8 mouse cellular contexts compared by ENCODE assay signal in the genomic region with DNA sequence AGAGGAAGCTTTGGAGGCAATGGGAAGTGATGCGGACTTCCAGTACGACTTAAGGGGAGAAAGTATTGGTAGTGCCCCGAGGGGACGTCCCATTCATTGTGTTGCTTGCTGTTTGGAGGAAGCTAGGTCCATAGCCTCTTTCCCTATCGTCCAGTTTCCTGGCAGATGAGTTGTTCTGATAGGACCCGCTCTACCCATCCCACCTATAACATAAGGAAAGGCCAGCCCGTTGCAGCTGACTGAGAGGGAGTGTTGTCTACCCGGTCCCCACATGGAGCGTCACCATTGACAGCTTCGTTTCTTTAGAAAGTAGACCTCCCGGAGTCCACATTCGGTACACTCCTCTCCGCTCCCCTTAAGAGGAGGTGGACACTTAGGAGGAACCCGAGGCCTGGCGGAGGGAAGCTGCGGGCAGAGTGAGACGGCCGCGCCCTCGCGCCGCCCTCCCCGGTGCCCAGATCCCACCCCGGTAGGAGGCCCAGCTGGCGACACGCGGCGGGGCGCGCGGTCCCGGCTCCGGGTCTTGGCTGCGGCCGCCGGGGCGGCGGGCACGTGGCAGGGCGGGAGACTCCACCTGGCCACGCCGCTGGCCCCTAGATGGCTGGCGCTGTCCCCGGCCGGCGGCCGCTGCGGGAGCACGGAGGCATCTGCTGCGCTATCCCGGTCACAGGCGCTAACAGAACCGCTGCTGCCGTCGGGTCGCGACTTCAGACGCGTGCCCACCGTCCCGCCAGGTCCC.
DNase-seq lines count a peak whose midpoint lies in the region; ATAC-seq and TF ChIP-seq lines count a peak whose summit lies in the region.

No protein-coding gene starts in this region.

- no peak for TF ChIP-seq EP300 in ES-Bruce4 (IDR thresholded peaks at IDR 0.05; ENCODE audit: insufficient read depth, low read depth, low read length)

- DNase-seq in adrenal gland, postnatal 10 days: peak; percentile 90
- peak; percentile 23 for DNase-seq in forebrain, embryonic 10.5 days (ENCODE audit: extremely low spot score, low spot score)
- DNase-seq in kidney, postnatal 10 days: peak; percentile 87
- DNase-seq in lung, postnatal 25 days (ENCODE audit: low spot score): peak; percentile 85
- DNase-seq in ovary, postnatal 36 days (ENCODE audit: low spot score): peak; percentile 85
- peak; percentile 83 for DNase-seq in urinary bladder, postnatal 14 days (ENCODE audit: low spot score)

- no peaks in the 10 kb centered on the region for H3K9me3 ChIP-seq in ES-Bruce4 (replicated peaks; ENCODE audit: control insufficient read depth, insufficient read depth, low read length, poor library complexity, severe bottlenecking)
- H3K9me3 ChIP-seq in forebrain, embryonic 10.5 days: peaks cover 4% of the 10 kb centered on the region; the same call in 1 of the 2 replicates
- no peaks in the 10 kb centered on the region for H3K9me3 ChIP-seq in heart, embryonic 16.5 days (replicated peaks; ENCODE audit: control insufficient read depth, low read length)

- H3K27me3 ChIP-seq in ES-Bruce4 (ENCODE audit: control insufficient read depth, insufficient read depth, low read length, poor library complexity, severe bottlenecking): no peaks in the 10 kb centered on the region
- peaks cover 33% of the 10 kb centered on the region for H3K27me3 ChIP-seq in forebrain, embryonic 10.5 days (ENCODE audit: poor library complexity, severe bottlenecking)
- H3K27me3 ChIP-seq in heart, embryonic 16.5 days (ENCODE audit: control insufficient read depth, insufficient read depth, low read length): no peaks in the 10 kb centered on the region; the same call in 1 of the 2 replicates

- ATAC-seq in heart, embryonic 16.5 days (replicated peaks; ENCODE audit: extremely low read depth, insufficient read depth, low FRiP score): peak; percentile 76

- no peak for TF ChIP-seq CTCF in ES-Bruce4 (IDR thresholded peaks at IDR 0.05; ENCODE audit: low read depth, low read length)

- WGBS in forebrain, embryonic 10.5 days: under 1% methylated on average over 61 of the region's 61 CpGs
- 2% methylated on average over 50 of the region's 61 CpGs for WGBS in heart, embryonic 16.5 days

- no peaks in the 10 kb centered on the region for H3K36me3 ChIP-seq in ES-Bruce4 (ENCODE audit: control insufficient read depth, insufficient read depth, low read length, poor library complexity, severe bottlenecking)
- peaks cover 6% of the 10 kb centered on the region for H3K36me3 ChIP-seq in forebrain, embryonic 10.5 days (replicated peaks)
- no peaks in the 10 kb centered on the region for H3K36me3 ChIP-seq in heart, embryonic 16.5 days (ENCODE audit: control insufficient read depth, insufficient read depth)

- peak overlapping the region; percentile 23; the same call in 1 of the 2 replicates for H3K27ac ChIP-seq in ES-Bruce4 (ENCODE audit: insufficient read depth, low read length)
- H3K27ac ChIP-seq in forebrain, embryonic 10.5 days: peak overlapping the region; percentile 96
- H3K27ac ChIP-seq in heart, embryonic 16.5 days (ENCODE audit: low read length): peak overlapping the region; percentile 71

- no peak for TF ChIP-seq POLR2A in ES-Bruce4 (IDR thresholded peaks at IDR 0.05; ENCODE audit: insufficient read depth, low read length)

- H3K4me2 ChIP-seq in heart, embryonic 16.5 days (ENCODE audit: low read depth, low read length): peak overlapping the region; percentile 68

- peak overlapping the region; percentile 98 for H3K9ac ChIP-seq in ES-Bruce4 (ENCODE audit: low read depth, poor library complexity, severe bottlenecking)
- H3K9ac ChIP-seq in heart, embryonic 16.5 days (ENCODE audit: low read length): peak overlapping the region; percentile 63

- peaks cover 2% of the 10 kb centered on the region for H3K4me1 ChIP-seq in ES-Bruce4 (ENCODE audit: control insufficient read depth, insufficient read depth, low read length)
- H3K4me1 ChIP-seq in forebrain, embryonic 10.5 days: peaks cover 24% of the 10 kb centered on the region
- H3K4me1 ChIP-seq in heart, embryonic 16.5 days (ENCODE audit: control insufficient read depth, insufficient read depth, low read length): peaks cover 10% of the 10 kb centered on the region; the same call in 1 of the 2 replicates

- peak overlapping the region; percentile 80 for H3K4me3 ChIP-seq in ES-Bruce4 (ENCODE audit: low read depth, low read length)
- peak overlapping the region; percentile 92 for H3K4me3 ChIP-seq in forebrain, embryonic 10.5 days
- peak overlapping the region; percentile 74 for H3K4me3 ChIP-seq in heart, embryonic 16.5 days (ENCODE audit: low read length)

Comparison
In these comparisons a context has a peak if more than half of its experiments do, and no peak if none do; other contexts are left out.
1. Peak in every context shown above with its lines: DNase-seq, ATAC-seq, H3K4me3 ChIP-seq and H3K27ac ChIP-seq.
2. H3K27ac ChIP-seq: peak in every context shown above with its lines; median percentile 96 in forebrain, embryonic 10.5 days; 71 in heart, embryonic 16.5 days; 23 in ES-Bruce4.
3. DNase-seq: peak in every context shown above with its lines; median percentile 90 in adrenal gland, postnatal 10 days; 87 in kidney, postnatal 10 days; 85 in lung, postnatal 25 days; 85 in ovary, postnatal 36 days; 83 in urinary bladder, postnatal 14 days; 23 in forebrain, embryonic 10.5 days.